Mouse (Mus musculus) cerebellum, adult 2 months (tissue): ENCODE measurements at regions not wholly inside any gene's neighbourhood (a gene's known extent, or its start where the extent isn't known, plus 50 kb on each side); places are given as distances from the start of the nearest gene placed in this dataset.

ENCODE experiments used
- CTCF ChIP-seq: fragments of 200-500 bp; IDR thresholded peaks from 2 replicates; pipeline ENCODE4 v1.5.1; 2011; ENCODE audit warnings: low read depth, mild to moderate bottlenecking, control low read depth, low read length, moderate library complexity, borderline replicate concordance; ENCODE audit not compliant: insufficient read depth
- POLR2A ChIP-seq: fragments of 200-500 bp; IDR thresholded peaks from 2 replicates; pipeline ENCODE4 v1.6.1; 2011; ENCODE audit warnings: low read length, control low read depth, borderline replicate concordance; ENCODE audit not compliant: insufficient read depth

DNA sequence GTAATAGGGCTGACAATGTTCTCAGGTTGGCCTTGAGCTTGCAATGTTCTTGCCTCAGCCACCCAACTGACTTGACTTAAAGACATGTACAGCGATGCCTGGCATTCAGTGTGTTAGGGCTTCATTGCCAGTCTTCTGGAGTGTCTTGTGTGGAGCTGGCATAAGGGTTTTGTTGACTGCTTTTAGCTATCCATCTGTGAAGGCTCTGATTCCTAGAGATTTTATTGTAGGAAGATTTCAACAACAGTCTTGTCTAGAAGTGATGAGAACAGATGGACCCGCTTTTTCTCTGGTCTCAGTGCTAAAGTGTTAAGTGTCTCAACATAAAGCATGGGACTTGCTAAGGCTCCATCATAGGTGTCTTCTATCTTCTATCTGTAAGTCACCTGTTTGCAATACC lies 145.3 kb upstream of the Npsr1 start:
- TF ChIP-seq CTCF (no peak), POLR2A (no peak)
